Mouse (Mus musculus): ENCODE results near the gene Per2.
"Not testable (repeated sequence)": the region's sequence is repeated elsewhere in the genome, so short reads cannot be mapped to it uniquely, and the experiment has no call there.

Per2 gene
- long read RNA-seq, experiment 1, full-length matches to known transcripts, result 1 of 8 reads
- long read RNA-seq, experiment 1, partial matches to known transcripts, result 0 of 8 reads
- long read RNA-seq, experiment 1, other reads (novel, unspliced or antisense), result 7 of 8 reads
- long read RNA-seq, experiment 2, partial matches to known transcripts, result 18 of 25 reads
- long read RNA-seq, experiment 2, other reads (novel, unspliced or antisense), result 7 of 25 reads

GRCm38 (mm10) chr1:91459059-91459809, at the start of gene Per2:
TSS of gene Per2 (minus strand) at chr1:91459324.
- intact Hi-C loops (cut with DNase I), result loop anchor here (2.0 kb wide), 1 partner anchor 22 kb away; no protein-coding TSS in a partner anchor

GRCm38 (mm10) chr1:91504615-91505014, 45.5 kb upstream of the Per2 start:
- intact Hi-C loops (cut with DNase I), result no loop called here

- intact Hi-C loops (cut with DNase I), result no loop called here
Observed at GRCm38 (mm10) chr1:91498579-91498978, 39.5 kb upstream of the Per2 start.

- intact Hi-C loops (cut with DNase I), result no loop called here
Observed at GRCm38 (mm10) chr1:91495321-91495720, 36.2 kb upstream of the Per2 start.

- intact Hi-C loops (cut with DNase I), result no loop called here
Observed at GRCm38 (mm10) chr1:91494457-91495140, 35.5 kb upstream of the Per2 start, which contains the start of gene Traf3ip1. TSS of gene Traf3ip1 (plus strand) at chr1:91494647.

GRCm38 (mm10) chr1:91493938-91494337, 34.8 kb upstream of the Per2 start:
- intact Hi-C loops (cut with DNase I), result no loop called here

- intact Hi-C loops (cut with DNase I), result no loop called here
Observed at GRCm38 (mm10) chr1:91492740-91493139, 33.6 kb upstream of the Per2 start.

GRCm38 (mm10) chr1:91490322-91490721, 31.2 kb upstream of the Per2 start:
- intact Hi-C loops (cut with DNase I), result no loop called here

GRCm38 (mm10) chr1:91486165-91486564, 27.0 kb upstream of the Per2 start:
- intact Hi-C loops (cut with DNase I), result no loop called here

- intact Hi-C loops (cut with DNase I), result no loop called here
Observed at GRCm38 (mm10) chr1:91485422-91485821, 26.3 kb upstream of the Per2 start.

GRCm38 (mm10) chr1:91484011-91484346, 24.9 kb upstream of the Per2 start:
- intact Hi-C loops (cut with DNase I), result loop anchor here (5.0 kb wide), 1 partner anchor 57 kb away; no protein-coding TSS in a partner anchor

GRCm38 (mm10) chr1:91483304-91484010, 24.3 kb upstream of the Per2 start:
- intact Hi-C loops (cut with DNase I), result loop anchor here (5.0 kb wide), 1 partner anchor 56 kb away; no protein-coding TSS in a partner anchor

- intact Hi-C loops (cut with DNase I), result loop anchor here (5.0 kb wide), 1 partner anchor 55 kb away; no protein-coding TSS in a partner anchor
Observed at GRCm38 (mm10) chr1:91482616-91483211, 23.6 kb upstream of the Per2 start.

- intact Hi-C loops (cut with DNase I), result no loop called here
Observed at GRCm38 (mm10) chr1:91478958-91479357, 19.8 kb upstream of the Per2 start.

- intact Hi-C loops (cut with DNase I), result not testable (repeated sequence)
Observed at GRCm38 (mm10) chr1:91478145-91478544, 19.0 kb upstream of the Per2 start.

GRCm38 (mm10) chr1:91469888-91470419, 10.8 kb upstream of the Per2 start:
- intact Hi-C loops (cut with DNase I), result no loop called here

GRCm38 (mm10) chr1:91466186-91466585, 7.1 kb upstream of the Per2 start:
- intact Hi-C loops (cut with DNase I), result no loop called here

GRCm38 (mm10) chr1:91465244-91465643, 6.1 kb upstream of the Per2 start:
- intact Hi-C loops (cut with DNase I), result no loop called here

- intact Hi-C loops (cut with DNase I), result no loop called here
Observed at GRCm38 (mm10) chr1:91464436-91464835, 5.3 kb upstream of the Per2 start.

- intact Hi-C loops (cut with DNase I), result no loop called here
Observed at GRCm38 (mm10) chr1:91463336-91463995, 4.3 kb upstream of the Per2 start.

Measured in adrenal gland (tissue).